Mouse (Mus musculus): ENCODE data around the gene Nudt12. TPM values are rescaled to one million over a fixed set of nuclear protein-coding genes. Genes with fewer than 3 reads are reported as not detected.

Nudt12 gene
- polyA plus RNA-seq (2015; fragmentation: Nextera tagmentation; extraction: Ambion mirVana): 5.3 and 5.7 TPM in 2 replicates

GRCm38 (mm10) chr17:59013091-59013459 lies at the start of gene Nudt12:
Nudt12 (minus strand) TSS chr17:59013372.
- Histone ChIP-seq H3K27me3 (replicated peaks) (no peaks in the 10 kb centered on the region), H3K36me3 (0 out of 2 replicates have a peak, but pooled peaks cover 4% of the 10 kb centered on the region), H3K4me3 (peak within 1 kb of the TSS; percentile 85), H3K4me2 (peak within 1 kb of the TSS; percentile 93), H3K9me3 (no peaks in the 10 kb centered on the region), H3K27ac (replicated peaks) (peak within 1 kb of the TSS; percentile 67), H3K4me1 (peaks cover 6% of the 10 kb centered on the region), H3K9ac (peak within 1 kb of the TSS; percentile 89)
- ATAC-seq (ENCODE audit: extremely low read depth, insufficient number of reproducible peaks, low FRiP score, low TSS enrichment): no peak
- under 1% methylated on average over 22 of the region's 22 CpGs for WGBS

- no peaks in the 10 kb centered on the region for H3K4me1 ChIP-seq
- no peaks in the 10 kb centered on the region for H3K36me3 ChIP-seq
- no peak for ATAC-seq (ENCODE audit: extremely low read depth, insufficient number of reproducible peaks, low FRiP score, low TSS enrichment)
- WGBS: 67% methylated on average over 4 of the region's 4 CpGs
- H3K9ac ChIP-seq: no peak overlapping the region
- no peak overlapping the region for H3K4me3 ChIP-seq
- H3K27ac ChIP-seq (replicated peaks): no peak overlapping the region
- H3K4me2 ChIP-seq: no peak overlapping the region
- H3K27me3 ChIP-seq (replicated peaks): no peaks in the 10 kb centered on the region
- no peaks in the 10 kb centered on the region for H3K9me3 ChIP-seq
Observed at GRCm38 (mm10) chr17:59053306-59053705, 40.1 kb upstream of the Nudt12 start.

- H3K9ac ChIP-seq: no peak overlapping the region
- ATAC-seq (ENCODE audit: extremely low read depth, insufficient number of reproducible peaks, low FRiP score, low TSS enrichment): no peak
- H3K27ac ChIP-seq (replicated peaks): no peak overlapping the region
- H3K9me3 ChIP-seq: no peaks in the 10 kb centered on the region
- 41% methylated on average over 5 of the region's 5 CpGs for WGBS
- no peak overlapping the region for H3K4me3 ChIP-seq
- no peak overlapping the region for H3K4me2 ChIP-seq
- H3K36me3 ChIP-seq: no peaks in the 10 kb centered on the region
- no peaks in the 10 kb centered on the region for H3K4me1 ChIP-seq
- H3K27me3 ChIP-seq (replicated peaks): no peaks in the 10 kb centered on the region
Observed at GRCm38 (mm10) chr17:59039754-59040153, 26.6 kb upstream of the Nudt12 start.

GRCm38 (mm10) chr17:59033445-59033844 lies 20.3 kb upstream of the Nudt12 start:
- H3K27me3 ChIP-seq (replicated peaks): no peaks in the 10 kb centered on the region
- no peaks in the 10 kb centered on the region for H3K36me3 ChIP-seq

GRCm38 (mm10) chr17:59026336-59026735 lies 13.2 kb upstream of the Nudt12 start:
- no peak overlapping the region for H3K9ac ChIP-seq
- no peak overlapping the region for H3K27ac ChIP-seq (replicated peaks)
- no peak overlapping the region for H3K4me3 ChIP-seq
- H3K9me3 ChIP-seq: no peaks in the 10 kb centered on the region
- H3K36me3 ChIP-seq: no peaks in the 10 kb centered on the region
- no peak for ATAC-seq (ENCODE audit: extremely low read depth, insufficient number of reproducible peaks, low FRiP score, low TSS enrichment)
- WGBS: 71% methylated on average over 3 of the region's 3 CpGs
- H3K4me2 ChIP-seq: no peak overlapping the region
- no peaks in the 10 kb centered on the region for H3K27me3 ChIP-seq (replicated peaks)
- H3K4me1 ChIP-seq: no peaks in the 10 kb centered on the region

More at GRCm38 (mm10) chr17:59033445-59033844, 20.3 kb upstream of the Nudt12 start:
- Histone ChIP-seq H3K9ac (no peak overlapping the region), H3K4me3 (no peak overlapping the region), H3K4me2 (no peak overlapping the region), H3K9me3 (no peaks in the 10 kb centered on the region), H3K27ac (replicated peaks) (no peak overlapping the region), H3K4me1 (no peaks in the 10 kb centered on the region)
- 81% methylated on average over 3 of the region's 3 CpGs for WGBS
- no peak for ATAC-seq (ENCODE audit: extremely low read depth, insufficient number of reproducible peaks, low FRiP score, low TSS enrichment)

- no peak overlapping the region for H3K4me2 ChIP-seq
- no peaks in the 10 kb centered on the region for H3K9me3 ChIP-seq
- no peaks in the 10 kb centered on the region for H3K27me3 ChIP-seq (replicated peaks)
- H3K27ac ChIP-seq (replicated peaks): no peak overlapping the region
- ATAC-seq (ENCODE audit: extremely low read depth, insufficient number of reproducible peaks, low FRiP score, low TSS enrichment): no peak
- H3K4me3 ChIP-seq: no peak overlapping the region
- 64% methylated on average over 6 of the region's 6 CpGs for WGBS
- H3K36me3 ChIP-seq: no peaks in the 10 kb centered on the region
- no peak overlapping the region for H3K9ac ChIP-seq
- no peaks in the 10 kb centered on the region for H3K4me1 ChIP-seq
Observed at GRCm38 (mm10) chr17:59024502-59024901, 11.3 kb upstream of the Nudt12 start.

GRCm38 (mm10) chr17:59023971-59024370 lies 10.8 kb upstream of the Nudt12 start:
- WGBS: 56% methylated on average over 5 of the region's 5 CpGs
- Histone ChIP-seq H3K27me3 (replicated peaks) (no peaks in the 10 kb centered on the region), H3K9ac (no peak overlapping the region), H3K4me1 (no peaks in the 10 kb centered on the region), H3K27ac (replicated peaks) (no peak overlapping the region), H3K9me3 (no peaks in the 10 kb centered on the region), H3K36me3 (no peaks in the 10 kb centered on the region), H3K4me3 (no peak overlapping the region), H3K4me2 (no peak overlapping the region)
- ATAC-seq (ENCODE audit: extremely low read depth, insufficient number of reproducible peaks, low FRiP score, low TSS enrichment): no peak

GRCm38 (mm10) chr17:59018666-59019065 lies 5.5 kb upstream of the Nudt12 start:
- WGBS: 84% methylated on average over 4 of the region's 4 CpGs
- no peaks in the 10 kb centered on the region for H3K4me1 ChIP-seq
- H3K36me3 ChIP-seq: no peaks in the 10 kb centered on the region
- no peak overlapping the region for H3K27ac ChIP-seq (replicated peaks)
- H3K9me3 ChIP-seq: no peaks in the 10 kb centered on the region
- ATAC-seq (ENCODE audit: extremely low read depth, insufficient number of reproducible peaks, low FRiP score, low TSS enrichment): no peak
- H3K9ac ChIP-seq: no peak overlapping the region
- H3K4me3 ChIP-seq: no peak overlapping the region
- H3K4me2 ChIP-seq: no peak overlapping the region
- no peaks in the 10 kb centered on the region for H3K27me3 ChIP-seq (replicated peaks)

GRCm38 (mm10) chr17:59012421-59013090 lies 616 bp downstream of the Nudt12 start:
- Histone ChIP-seq H3K4me1 (peaks cover 6% of the 10 kb centered on the region), H3K27ac (replicated peaks) (peak overlapping the region; percentile 67), H3K9ac (peak overlapping the region; percentile 89), H3K9me3 (no peaks in the 10 kb centered on the region), H3K4me3 (peak overlapping the region; percentile 85), H3K27me3 (replicated peaks) (no peaks in the 10 kb centered on the region), H3K36me3 (0 out of 2 replicates have a peak, but pooled peaks cover 4% of the 10 kb centered on the region), H3K4me2 (peak overlapping the region; percentile 93)
- WGBS: 14% methylated on average over 15 of the region's 15 CpGs
- no peak for ATAC-seq (ENCODE audit: extremely low read depth, insufficient number of reproducible peaks, low FRiP score, low TSS enrichment)

GRCm38 (mm10) chr17:59011546-59012307 lies 1.4 kb downstream of the Nudt12 start:
- Histone ChIP-seq H3K4me2 (no peak overlapping the region), H3K36me3 (0 out of 2 replicates have a peak, but pooled peaks cover 9% of the 10 kb centered on the region), H3K9me3 (no peaks in the 10 kb centered on the region), H3K27me3 (replicated peaks) (no peaks in the 10 kb centered on the region), H3K27ac (replicated peaks) (no peak overlapping the region), H3K4me1 (peaks cover 6% of the 10 kb centered on the region), H3K9ac (no peak overlapping the region), H3K4me3 (no peak overlapping the region)
- no peak for ATAC-seq (ENCODE audit: extremely low read depth, insufficient number of reproducible peaks, low FRiP score, low TSS enrichment)
- 73% methylated on average over 13 of the region's 13 CpGs for WGBS

GRCm38 (mm10) chr17:58991275-58991674 lies 21.9 kb downstream of the Nudt12 start, which contains the start of gene Pdzph1:
Pdzph1 (minus strand) TSS chr17:58991375.
- Histone ChIP-seq H3K36me3 (no peaks in the 10 kb centered on the region), H3K9me3 (no peaks in the 10 kb centered on the region), H3K9ac (no peak within 1 kb of the TSS), H3K4me3 (no peak within 1 kb of the TSS), H3K27me3 (replicated peaks) (no peaks in the 10 kb centered on the region), H3K27ac (replicated peaks) (no peak within 1 kb of the TSS), H3K4me1 (no peaks in the 10 kb centered on the region), H3K4me2 (no peak within 1 kb of the TSS)
- 69% methylated on average over 6 of the region's 6 CpGs for WGBS
- ATAC-seq (ENCODE audit: extremely low read depth, insufficient number of reproducible peaks, low FRiP score, low TSS enrichment): no peak
